Mouse (Mus musculus): ENCODE measurements around the gene Plp2. TPM values are rescaled to one million over a fixed set of nuclear protein-coding genes. Genes with fewer than 3 reads are reported as not detected.
A peak's percentile ranks its signal among the peaks of the same experiment; 100 is the strongest.

The Plp2 gene
- polyA plus RNA-seq, 1 experiment from 2014 or later: 12.5 TPM

GRCm38 (mm10) chrX:7670390-7670881, 754 bp downstream of the Plp2 start:
- WGBS: 20% methylated on average over 17 of the region's 19 CpGs
- Histone ChIP-seq H3K9me3 (ENCODE audit: control insufficient read depth, low read length) (no peaks in the 10 kb centered on the region), H3K4me3 (ENCODE audit: low read depth, low read length) (peak overlapping the region; percentile 25; the same call in 1 of the 2 replicates), H3K36me3 (ENCODE audit: control insufficient read depth, insufficient read depth, low read length) (no peaks in the 10 kb centered on the region), H3K27me3 (ENCODE audit: control insufficient read depth, insufficient read depth, low read length) (no peaks in the 10 kb centered on the region), H3K27ac (ENCODE audit: low read depth, low read length) (no peak overlapping the region), H3K9ac (replicated peaks; ENCODE audit: low read depth, low read length) (no peak overlapping the region), H3K4me2 (ENCODE audit: low read depth, low read length) (peak overlapping the region; percentile 40), H3K4me1 (ENCODE audit: control insufficient read depth, insufficient read depth, low read length) (no peaks in the 10 kb centered on the region)
- peak; percentile 35 for ATAC-seq (ENCODE audit: low read depth)

- no peak overlapping the region for H3K9ac ChIP-seq (replicated peaks; ENCODE audit: low read depth, low read length)
- no peaks in the 10 kb centered on the region for H3K9me3 ChIP-seq (ENCODE audit: control insufficient read depth, low read length)
- H3K4me2 ChIP-seq (ENCODE audit: low read depth, low read length): no peak overlapping the region
- ATAC-seq (ENCODE audit: low read depth): no peak
- H3K27ac ChIP-seq (ENCODE audit: low read depth, low read length): no peak overlapping the region
- no peaks in the 10 kb centered on the region for H3K36me3 ChIP-seq (ENCODE audit: control insufficient read depth, insufficient read depth, low read length)
- no peaks in the 10 kb centered on the region for H3K4me1 ChIP-seq (ENCODE audit: control insufficient read depth, insufficient read depth, low read length)
- H3K27me3 ChIP-seq (ENCODE audit: control insufficient read depth, insufficient read depth, low read length): no peaks in the 10 kb centered on the region
- no peak overlapping the region for H3K4me3 ChIP-seq (ENCODE audit: low read depth, low read length)
- WGBS: 78% methylated on average over 21 of the region's 21 CpGs
These were observed 5.3 kb downstream of the Plp2 start for GRCm38 (mm10) chrX:7665739-7666502.

- 92% methylated on average over 11 of the region's 11 CpGs for WGBS
- ATAC-seq (ENCODE audit: low read depth): no peak
- Histone ChIP-seq H3K9me3 (ENCODE audit: control insufficient read depth, low read length) (no peaks in the 10 kb centered on the region), H3K4me2 (ENCODE audit: low read depth, low read length) (no peak overlapping the region), H3K4me1 (ENCODE audit: control insufficient read depth, insufficient read depth, low read length) (no peaks in the 10 kb centered on the region), H3K4me3 (ENCODE audit: low read depth, low read length) (no peak overlapping the region), H3K36me3 (ENCODE audit: control insufficient read depth, insufficient read depth, low read length) (no peaks in the 10 kb centered on the region), H3K9ac (replicated peaks; ENCODE audit: low read depth, low read length) (no peak overlapping the region), H3K27ac (ENCODE audit: low read depth, low read length) (no peak overlapping the region), H3K27me3 (ENCODE audit: control insufficient read depth, insufficient read depth, low read length) (no peaks in the 10 kb centered on the region)
These were observed 6.4 kb downstream of the Plp2 start for GRCm38 (mm10) chrX:7664791-7665190.

GRCm38 (mm10) chrX:7662936-7663335, 8.3 kb downstream of the Plp2 start:
- H3K27ac ChIP-seq (ENCODE audit: low read depth, low read length): no peak overlapping the region
- H3K4me3 ChIP-seq (ENCODE audit: low read depth, low read length): no peak overlapping the region
- no peak overlapping the region for H3K9ac ChIP-seq (replicated peaks; ENCODE audit: low read depth, low read length)
- no peaks in the 10 kb centered on the region for H3K36me3 ChIP-seq (ENCODE audit: control insufficient read depth, insufficient read depth, low read length)
- no peaks in the 10 kb centered on the region for H3K4me1 ChIP-seq (ENCODE audit: control insufficient read depth, insufficient read depth, low read length)
- 38% methylated on average over 3 of the region's 3 CpGs for WGBS
- no peak for ATAC-seq (ENCODE audit: low read depth)
- no peaks in the 10 kb centered on the region for H3K27me3 ChIP-seq (ENCODE audit: control insufficient read depth, insufficient read depth, low read length)
- H3K9me3 ChIP-seq (ENCODE audit: control insufficient read depth, low read length): no peaks in the 10 kb centered on the region
- H3K4me2 ChIP-seq (ENCODE audit: low read depth, low read length): no peak overlapping the region

- Histone ChIP-seq H3K9ac (replicated peaks; ENCODE audit: low read depth, low read length) (no peak overlapping the region), H3K9me3 (ENCODE audit: control insufficient read depth, low read length) (no peaks in the 10 kb centered on the region), H3K27ac (ENCODE audit: low read depth, low read length) (no peak overlapping the region), H3K4me3 (ENCODE audit: low read depth, low read length) (no peak overlapping the region), H3K27me3 (ENCODE audit: control insufficient read depth, insufficient read depth, low read length) (no peaks in the 10 kb centered on the region), H3K4me1 (ENCODE audit: control insufficient read depth, insufficient read depth, low read length) (no peaks in the 10 kb centered on the region), H3K36me3 (ENCODE audit: control insufficient read depth, insufficient read depth, low read length) (no peaks in the 10 kb centered on the region), H3K4me2 (ENCODE audit: low read depth, low read length) (no peak overlapping the region)
- no peak for ATAC-seq (ENCODE audit: low read depth)
- 82% methylated on average over 4 of the region's 4 CpGs for WGBS
These were observed 10.1 kb downstream of the Plp2 start for GRCm38 (mm10) chrX:7661086-7661485.

GRCm38 (mm10) chrX:7658785-7659589, 12.2 kb downstream of the Plp2 start:
- no peaks in the 10 kb centered on the region for H3K27me3 ChIP-seq (ENCODE audit: control insufficient read depth, insufficient read depth, low read length)

GRCm38 (mm10) chrX:7658031-7658784, 13.0 kb downstream of the Plp2 start:
- 18% methylated on average over 11 of the region's 15 CpGs for WGBS
- no peak overlapping the region for H3K9ac ChIP-seq (replicated peaks; ENCODE audit: low read depth, low read length)
- H3K4me1 ChIP-seq (ENCODE audit: control insufficient read depth, insufficient read depth, low read length): no peaks in the 10 kb centered on the region
- H3K27me3 ChIP-seq (ENCODE audit: control insufficient read depth, insufficient read depth, low read length): no peaks in the 10 kb centered on the region
- no peak overlapping the region for H3K4me3 ChIP-seq (ENCODE audit: low read depth, low read length)
- H3K27ac ChIP-seq (ENCODE audit: low read depth, low read length): no peak overlapping the region
- no peaks in the 10 kb centered on the region for H3K36me3 ChIP-seq (ENCODE audit: control insufficient read depth, insufficient read depth, low read length)
- ATAC-seq (ENCODE audit: low read depth): no peak
- H3K4me2 ChIP-seq (ENCODE audit: low read depth, low read length): no peak overlapping the region
- no peaks in the 10 kb centered on the region for H3K9me3 ChIP-seq (ENCODE audit: control insufficient read depth, low read length)

More at GRCm38 (mm10) chrX:7658785-7659589, 12.2 kb downstream of the Plp2 start:
- no peak; the same call in 1 of the 2 replicates for ATAC-seq (ENCODE audit: low read depth)
- Histone ChIP-seq H3K4me1 (ENCODE audit: control insufficient read depth, insufficient read depth, low read length) (no peaks in the 10 kb centered on the region), H3K27ac (ENCODE audit: low read depth, low read length) (no peak overlapping the region), H3K9ac (replicated peaks; ENCODE audit: low read depth, low read length) (no peak overlapping the region), H3K4me2 (ENCODE audit: low read depth, low read length) (no peak overlapping the region), H3K36me3 (ENCODE audit: control insufficient read depth, insufficient read depth, low read length) (no peaks in the 10 kb centered on the region), H3K9me3 (ENCODE audit: control insufficient read depth, low read length) (no peaks in the 10 kb centered on the region), H3K4me3 (ENCODE audit: low read depth, low read length) (no peak overlapping the region)
- WGBS: 45% methylated on average over 11 of the region's 11 CpGs

GRCm38 (mm10) chrX:7657221-7657639, 14.0 kb downstream of the Plp2 start, which contains the start of gene Prickle3:
Prickle3 (plus strand) TSS chrX:7657260.
- H3K36me3 ChIP-seq (ENCODE audit: control insufficient read depth, insufficient read depth, low read length): no peaks in the 10 kb centered on the region
- no peaks in the 10 kb centered on the region for H3K4me1 ChIP-seq (ENCODE audit: control insufficient read depth, insufficient read depth, low read length)
- 0 out of 2 replicates have a peak within 1 kb of the TSS, but pooled peaks have one; percentile 11 for H3K9ac ChIP-seq (replicated peaks; ENCODE audit: low read depth, low read length)
- WGBS: 12% methylated on average over 26 of the region's 26 CpGs
- no peak within 1 kb of the TSS for H3K4me3 ChIP-seq (ENCODE audit: low read depth, low read length)
- H3K4me2 ChIP-seq (ENCODE audit: low read depth, low read length): peak within 1 kb of the TSS; percentile 34
- H3K27ac ChIP-seq (ENCODE audit: low read depth, low read length): no peak within 1 kb of the TSS
- H3K9me3 ChIP-seq (ENCODE audit: control insufficient read depth, low read length): no peaks in the 10 kb centered on the region
- H3K27me3 ChIP-seq (ENCODE audit: control insufficient read depth, insufficient read depth, low read length): no peaks in the 10 kb centered on the region
- peak; percentile 64 for ATAC-seq (ENCODE audit: low read depth)

Measured in neural tube, embryonic 14.5 days (tissue).